Mouse (Mus musculus) bone marrow, adult 2 months (tissue): ENCODE measurements at regions not wholly inside any gene's neighbourhood (a gene's known extent, or its start where the extent isn't known, plus 50 kb on each side); places are given as distances from the start of the nearest gene placed in this dataset.

Source experiments
- CTCF ChIP-seq: fragments of 200-500 bp; IDR thresholded peaks from 2 replicates; pipeline ENCODE4 v1.5.1; 2011; ENCODE audit warnings: low read length, control low read depth; ENCODE audit not compliant: control insufficient read depth, insufficient read depth
- POLR2A ChIP-seq: fragments of 200-500 bp; IDR thresholded peaks from 2 replicates; pipeline ENCODE4 v1.6.1; 2011; ENCODE audit warnings: low read depth, mild to moderate bottlenecking, control low read depth, low read length, borderline replicate concordance; ENCODE audit not compliant: control insufficient read depth

GRCm38 (mm10) chr13:59363428-59363827 lies 221.6 kb downstream of the Agtpbp1 start:
- no peak for TF ChIP-seq POLR2A
- TF ChIP-seq CTCF, result no peak
